Mouse (Mus musculus) retina, postnatal 7 days (tissue): ENCODE measurements around the gene Mogat2.

Experiments used
- DNase-seq: peaks from one replicate; pipeline ENCODE4 v3.0.0-alpha.2; 2012; ENCODE audit warnings: low read depth, low spot score

Gene Mogat2

DNA sequence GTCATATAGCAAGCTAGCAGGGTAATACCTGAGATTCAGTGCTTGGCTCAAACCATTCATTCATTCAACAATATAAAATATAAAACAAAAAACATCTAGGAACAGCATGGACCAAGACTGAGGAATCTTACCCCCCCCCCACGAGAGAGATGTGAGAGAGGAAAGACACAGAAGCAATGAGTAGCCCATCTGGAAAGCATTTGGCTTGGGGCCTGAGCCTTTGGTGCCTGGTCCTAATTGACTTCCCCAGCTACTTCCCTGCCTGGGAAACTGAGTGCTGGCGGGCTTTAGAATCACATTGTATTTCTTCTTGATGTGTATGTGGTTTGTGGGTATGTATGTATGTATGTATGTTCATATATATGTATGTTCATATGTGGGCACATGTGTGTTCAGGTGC is 2.8 kb downstream of the Mogat2 start:
- DNase-seq: no peak

DNA sequence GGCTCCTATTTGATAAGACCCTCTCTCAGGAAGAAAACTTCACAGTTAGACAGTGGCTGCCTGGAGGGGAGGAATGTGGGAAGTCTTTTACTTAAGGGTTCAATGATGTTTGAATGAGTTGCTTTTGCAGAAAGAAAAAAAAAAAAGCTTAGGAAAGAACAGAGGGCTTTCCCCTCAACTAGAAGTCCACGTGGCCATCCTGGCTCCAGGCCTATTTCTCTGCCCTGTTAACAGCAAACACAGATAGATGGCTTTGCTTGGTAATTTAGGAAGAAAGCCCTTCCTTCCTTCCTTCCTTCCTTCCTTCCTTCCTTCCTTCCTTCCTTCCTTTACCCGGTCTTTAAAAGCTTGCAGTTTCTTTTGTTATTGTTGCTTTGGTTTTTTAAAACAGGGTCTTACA is 3.5 kb downstream of the Mogat2 start:
- no peak for DNase-seq

DNA sequence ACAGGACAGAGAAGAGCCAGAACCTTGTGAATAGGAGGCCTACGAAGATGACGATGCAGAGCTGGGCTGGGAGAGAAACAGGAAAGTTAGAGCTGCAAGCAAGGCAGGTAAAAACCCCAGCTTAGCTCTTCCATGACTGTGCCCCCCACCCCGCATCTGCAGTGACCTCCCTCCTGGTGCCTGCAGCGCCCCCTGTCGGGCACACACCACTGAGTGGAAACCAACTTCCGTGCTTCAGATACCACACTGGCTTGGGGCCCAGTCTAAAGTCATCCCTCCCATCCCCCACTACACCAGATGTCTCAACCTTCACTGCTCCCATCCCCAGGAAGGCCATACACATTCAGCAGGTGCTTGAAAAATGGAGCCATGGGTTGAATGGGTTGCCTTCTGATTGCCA is 5.8 kb downstream of the Mogat2 start:
- DNase-seq: no peak

DNA sequence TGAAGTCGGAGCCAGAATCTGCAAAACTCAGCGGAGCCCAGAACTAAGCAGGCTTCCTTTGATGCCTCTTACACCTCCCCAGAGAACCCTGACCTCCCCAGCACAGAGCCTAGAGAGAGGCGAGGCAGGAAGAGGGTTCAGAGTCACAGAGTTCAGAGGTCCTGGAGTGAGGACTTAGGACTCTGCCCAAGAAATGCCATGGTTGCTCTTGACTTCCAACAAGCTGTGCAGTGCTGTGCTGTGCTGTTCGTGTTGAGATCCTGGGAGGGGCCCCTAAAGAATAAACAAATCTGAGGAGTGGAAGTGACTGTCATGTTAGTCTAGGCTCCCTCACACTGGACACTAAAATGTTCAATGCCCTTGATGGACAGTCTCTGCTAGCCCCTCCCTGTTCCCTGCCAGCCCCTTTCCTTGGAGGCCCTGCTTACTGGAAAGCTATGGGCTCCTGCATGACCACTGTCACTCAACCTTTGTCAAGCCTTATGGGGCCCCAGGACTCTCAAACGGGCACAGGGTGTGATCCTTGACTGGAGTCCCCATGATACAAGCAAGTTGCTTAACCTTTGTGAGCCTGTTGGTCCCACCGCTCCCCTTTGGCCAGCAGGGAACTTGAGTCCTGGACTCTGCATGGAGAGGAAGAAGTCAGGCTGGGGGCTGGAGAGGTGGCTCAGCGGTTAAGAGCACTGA is 8.2 kb downstream of the Mogat2 start:
- no peak for DNase-seq

DNA sequence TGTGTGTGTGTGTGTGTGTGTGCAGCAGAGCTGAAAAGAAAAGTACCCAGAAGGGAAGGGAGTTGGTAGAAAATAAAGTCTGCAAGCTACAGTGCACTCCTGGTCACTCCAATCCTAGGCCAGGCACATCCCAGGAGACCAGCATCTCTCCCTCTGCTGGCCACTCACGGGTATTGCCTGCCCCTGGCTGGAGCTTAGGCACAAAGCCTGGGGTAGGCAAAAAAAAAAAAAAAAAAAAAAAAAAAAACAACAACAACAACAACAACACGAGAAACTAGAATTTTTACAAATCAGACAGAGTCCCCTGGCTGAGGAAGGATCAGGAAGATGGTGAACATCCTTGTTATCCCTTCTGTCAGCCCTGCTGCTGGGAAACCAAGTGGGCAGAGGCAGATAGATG is 9.0 kb downstream of the Mogat2 start:
- DNase-seq: peak; percentile 38

DNA sequence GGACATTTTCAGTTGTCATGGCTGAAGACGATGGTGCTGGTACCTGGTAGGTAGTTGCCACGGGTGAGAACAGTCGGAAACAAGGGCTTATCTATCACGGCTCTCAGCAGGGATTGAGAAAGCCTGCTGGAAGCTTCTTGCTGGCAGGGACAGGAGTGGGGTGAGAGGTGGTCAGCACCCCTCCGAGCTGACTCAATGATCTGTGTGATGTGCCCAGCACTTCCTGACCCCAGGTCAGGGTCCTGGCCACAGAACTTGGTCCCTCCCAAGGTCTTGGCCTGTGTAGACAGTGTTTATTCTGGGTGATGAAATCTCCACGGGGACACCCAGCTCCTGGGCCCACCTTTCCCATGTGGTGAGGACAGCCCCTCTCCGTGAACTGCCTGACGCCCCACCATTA is 9.6 kb downstream of the Mogat2 start:
- DNase-seq: no peak

DNA sequence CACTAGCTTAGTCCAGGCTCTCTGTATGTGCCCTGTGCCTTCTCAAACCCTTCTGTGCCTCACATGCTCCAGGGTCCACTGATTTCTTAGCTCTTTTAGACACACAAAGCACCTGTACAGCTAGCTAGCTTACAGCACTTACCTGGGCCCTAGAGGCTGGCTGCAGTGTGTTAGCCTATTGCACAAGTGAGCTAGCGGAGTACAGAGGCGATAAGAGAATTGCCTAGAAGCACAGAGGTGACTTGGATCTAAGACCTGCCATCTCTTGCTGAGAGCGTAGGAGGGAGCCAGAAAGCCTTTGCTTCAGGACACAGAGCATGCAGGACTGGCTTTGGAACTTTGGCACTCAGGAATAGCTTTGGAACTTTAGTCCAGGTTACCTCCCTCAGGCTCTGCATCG is 11.2 kb downstream of the Mogat2 start:
- no peak for DNase-seq

DNA sequence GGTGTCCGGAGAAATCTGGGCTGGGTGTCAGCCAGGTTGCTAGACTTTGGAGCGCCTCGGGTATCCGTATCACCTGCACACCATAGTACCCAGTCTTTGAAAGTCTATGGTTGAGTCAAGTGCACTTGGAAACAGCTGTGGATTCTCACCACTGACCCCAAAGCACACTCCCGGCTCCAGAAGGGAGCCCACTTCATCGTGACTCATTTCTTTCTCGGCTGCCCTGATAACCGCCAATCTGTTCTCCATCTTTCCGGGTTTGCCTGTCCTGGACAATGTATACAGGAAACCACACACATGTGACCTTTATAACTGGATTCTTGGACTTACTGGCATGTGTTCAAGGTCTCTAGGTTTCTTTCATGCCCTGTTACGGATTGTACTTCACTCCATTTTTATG is 11.8 kb downstream of the Mogat2 start:
- no peak for DNase-seq

DNA sequence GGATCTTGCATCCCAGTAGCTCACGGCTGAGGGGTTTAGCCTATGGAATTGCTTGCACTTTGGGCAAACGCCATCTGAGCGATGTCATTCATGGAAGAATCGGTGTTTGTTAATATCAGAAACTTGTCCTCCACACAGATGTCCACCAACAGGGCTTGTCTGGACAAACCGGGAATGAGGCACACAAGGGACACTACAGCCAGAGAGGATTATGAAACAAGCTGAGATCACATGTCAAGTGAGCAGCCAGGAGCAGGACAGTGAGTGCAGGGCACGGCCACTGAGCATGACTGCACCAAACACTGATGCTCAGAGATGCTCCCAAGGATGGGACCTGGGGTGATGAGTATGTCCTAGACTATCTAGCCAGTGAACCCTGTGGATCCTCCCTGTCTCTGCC is 13.0 kb downstream of the Mogat2 start:
- DNase-seq: no peak

DNA sequence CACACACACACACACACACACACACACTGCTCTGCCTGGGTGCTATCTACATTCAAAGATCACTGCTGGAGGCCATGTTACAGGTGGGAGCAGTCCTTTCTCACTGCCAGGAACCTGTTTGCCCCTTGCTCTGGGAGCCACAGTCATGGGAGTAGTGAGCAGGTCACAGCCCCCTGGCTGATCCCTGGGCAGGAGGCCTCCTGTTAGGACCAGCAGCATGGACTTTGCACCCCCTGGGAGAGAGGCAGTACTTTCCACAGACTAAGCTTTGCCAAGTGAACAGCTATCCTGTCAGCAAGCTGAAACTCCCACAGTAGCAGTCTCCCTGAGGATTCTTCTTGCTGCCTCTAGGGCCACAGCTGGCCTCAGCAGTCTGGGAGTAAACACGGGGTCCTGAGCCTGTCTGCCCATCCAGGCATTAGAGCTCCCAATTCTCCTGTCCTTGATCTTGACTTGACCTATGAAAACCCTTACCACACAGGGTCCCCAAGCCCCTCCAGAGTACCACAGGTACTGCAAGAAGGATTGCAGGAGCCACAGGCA is 13.7 kb downstream of the Mogat2 start:
- DNase-seq: no peak

DNA sequence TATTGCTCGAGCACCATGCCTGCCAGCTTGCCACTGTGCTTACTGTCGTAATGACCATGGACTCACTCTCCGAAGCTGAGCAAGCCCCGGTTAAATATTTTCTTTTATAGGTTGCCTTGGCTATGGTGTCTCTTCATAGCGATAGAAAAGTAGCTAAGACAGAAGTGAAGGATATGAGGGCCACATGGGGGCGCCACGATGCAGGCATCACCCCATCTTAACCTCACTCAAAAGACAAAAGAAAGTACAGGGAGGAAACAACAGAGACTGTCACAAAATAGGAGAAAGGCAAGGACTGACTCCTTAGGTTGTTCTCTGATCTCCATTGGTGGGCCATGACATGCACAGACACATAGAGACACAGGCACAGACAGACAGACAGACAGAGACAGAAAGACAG is 14.2 kb downstream of the Mogat2 start:
- no peak for DNase-seq

DNA sequence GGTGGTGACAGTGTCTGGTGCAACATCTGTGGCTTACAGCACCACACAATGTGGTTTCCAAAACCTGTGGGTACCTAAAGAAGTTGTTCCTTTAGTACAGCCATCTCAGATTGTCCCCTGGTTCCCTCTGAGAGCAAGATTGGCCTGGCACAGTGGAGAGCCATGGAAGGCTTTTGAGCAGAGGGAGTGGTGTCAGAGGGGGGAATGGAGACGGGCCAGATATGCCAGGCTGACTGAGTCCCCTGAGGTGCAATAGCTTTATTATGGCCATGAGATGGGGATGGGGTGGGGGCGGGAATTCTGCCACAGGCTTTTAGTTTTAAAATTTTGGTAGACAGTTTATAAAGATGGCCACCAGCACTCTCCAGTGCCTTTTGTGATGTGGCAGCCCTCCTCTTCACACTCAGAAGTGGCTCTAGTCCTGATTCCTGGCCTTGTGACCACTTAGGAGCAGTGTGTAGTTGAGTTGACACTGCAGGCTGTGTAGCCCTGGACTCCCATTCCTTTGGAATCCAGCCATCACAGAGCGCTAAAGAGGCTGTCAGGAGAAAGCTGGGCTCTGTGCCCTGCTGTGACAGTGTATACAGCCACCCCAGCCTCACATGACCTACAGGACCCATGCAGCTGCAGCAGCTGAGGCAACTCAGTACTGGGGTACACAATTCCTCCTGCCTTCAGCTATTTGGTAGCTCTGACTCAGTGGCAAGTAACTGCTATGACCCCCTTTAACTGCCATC is 20.9 kb downstream of the Mogat2 start:
- DNase-seq: peak; percentile 17

DNA sequence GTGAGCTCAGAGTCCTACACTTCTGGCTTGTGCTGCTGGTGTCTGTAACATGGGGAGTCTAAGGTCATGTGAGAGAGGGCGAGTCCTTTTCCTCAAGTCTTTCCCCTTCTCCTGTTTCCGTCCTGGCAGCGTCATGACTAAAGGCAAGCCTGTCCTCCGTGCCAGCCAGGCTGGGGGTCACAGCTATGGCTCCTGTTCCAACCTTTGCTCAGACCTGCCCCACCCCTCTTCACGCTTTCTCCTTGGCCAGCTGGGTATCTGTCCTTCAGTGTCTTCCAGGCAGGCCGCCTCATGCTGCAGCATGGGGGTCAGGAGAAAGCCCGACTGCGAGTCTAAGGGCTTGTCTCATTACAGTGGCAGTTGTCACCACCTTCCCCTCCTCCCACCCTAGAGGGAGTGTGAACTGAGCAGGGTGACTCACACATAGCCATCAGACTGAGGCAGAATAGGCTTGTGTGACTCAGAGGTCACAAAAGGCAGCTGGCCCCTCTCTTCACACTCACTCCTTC is 23.0 kb downstream of the Mogat2 start:
- no peak for DNase-seq

DNA sequence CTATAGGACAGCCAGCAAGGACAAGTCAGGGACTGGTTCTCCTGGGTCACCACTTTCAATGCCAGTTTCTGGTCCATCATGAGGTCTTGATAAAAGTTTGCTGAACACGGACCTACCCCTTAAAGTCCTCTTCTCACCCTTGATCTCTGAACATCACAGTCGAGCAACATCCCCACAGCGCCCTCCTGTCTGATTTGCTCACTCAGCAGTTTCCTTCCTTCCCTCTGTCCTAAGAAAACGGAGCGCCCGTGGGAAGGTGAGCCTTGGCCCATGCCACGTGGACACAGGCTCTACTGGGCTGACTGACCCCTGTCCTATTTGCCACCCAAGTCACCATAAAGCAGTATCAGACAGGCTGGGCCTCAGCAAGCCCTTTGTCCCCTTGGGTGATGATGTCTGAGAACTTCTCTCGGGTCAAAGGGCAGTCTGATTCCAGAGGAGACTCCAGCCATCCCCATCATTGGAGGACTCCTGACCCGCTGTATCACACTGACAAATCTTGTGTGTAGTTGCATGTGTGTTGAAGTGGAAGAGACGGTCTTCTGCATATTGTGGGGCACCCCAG is 23.7 kb downstream of the Mogat2 start:
- no peak for DNase-seq

DNA sequence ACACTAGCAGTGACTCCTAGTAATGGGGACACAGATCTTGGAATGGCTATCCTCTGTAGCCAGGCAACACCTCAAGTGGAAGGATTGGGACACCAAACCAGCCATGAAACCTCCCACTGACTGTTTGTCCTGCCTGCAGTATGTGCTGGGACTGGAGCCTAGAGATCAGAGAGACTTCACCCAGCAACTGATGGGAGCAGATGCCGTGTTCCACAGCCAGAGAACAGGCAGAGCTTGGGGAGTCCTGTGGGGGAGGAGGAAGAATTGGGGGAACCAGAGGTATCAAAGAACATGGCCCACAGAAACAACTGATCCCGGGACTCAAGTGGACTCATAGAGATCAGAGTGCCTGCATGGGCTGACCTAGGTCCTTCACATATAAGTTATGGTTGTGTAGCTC is 24.7 kb downstream of the Mogat2 start:
- DNase-seq: no peak

DNA sequence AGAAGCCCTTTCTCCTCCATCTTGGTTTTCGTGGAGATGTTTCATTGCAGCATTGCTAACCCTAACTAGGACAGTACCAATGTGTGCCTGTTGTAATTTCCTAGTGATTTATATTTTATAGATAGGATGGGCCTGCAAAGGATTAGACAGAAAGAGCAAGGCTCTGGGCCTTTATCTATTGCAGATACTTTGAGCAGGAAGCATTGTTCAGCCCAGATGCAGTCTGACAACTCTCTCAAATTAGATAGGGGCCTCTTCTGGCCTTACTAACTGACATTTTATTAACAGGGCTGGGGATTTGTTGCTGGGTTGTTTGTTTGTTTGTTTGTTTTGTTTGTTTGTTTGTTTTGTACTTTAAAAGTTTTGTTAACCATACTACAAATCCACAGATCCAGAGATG is 25.4 kb downstream of the Mogat2 start:
- DNase-seq: no peak

DNA sequence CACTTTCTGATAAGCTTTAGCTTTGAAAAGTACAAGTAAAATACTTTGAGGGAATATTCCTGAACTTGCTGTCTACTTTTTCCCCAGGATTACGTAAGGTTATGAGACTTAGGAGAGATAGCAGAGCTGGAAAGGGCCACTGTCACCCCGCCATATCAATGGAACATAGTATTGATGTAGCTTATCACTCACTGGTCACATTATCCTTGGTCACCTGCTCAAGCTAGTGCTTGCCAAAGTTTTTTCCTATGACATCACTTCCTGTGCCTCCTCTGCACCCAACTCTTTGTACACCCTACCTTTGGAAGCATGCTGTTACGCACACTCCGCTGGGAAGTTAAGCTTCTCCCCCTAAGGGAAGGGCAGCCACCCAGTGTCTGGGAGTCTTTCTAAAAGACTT is 29.7 kb downstream of the Mogat2 start:
- DNase-seq: no peak

DNA sequence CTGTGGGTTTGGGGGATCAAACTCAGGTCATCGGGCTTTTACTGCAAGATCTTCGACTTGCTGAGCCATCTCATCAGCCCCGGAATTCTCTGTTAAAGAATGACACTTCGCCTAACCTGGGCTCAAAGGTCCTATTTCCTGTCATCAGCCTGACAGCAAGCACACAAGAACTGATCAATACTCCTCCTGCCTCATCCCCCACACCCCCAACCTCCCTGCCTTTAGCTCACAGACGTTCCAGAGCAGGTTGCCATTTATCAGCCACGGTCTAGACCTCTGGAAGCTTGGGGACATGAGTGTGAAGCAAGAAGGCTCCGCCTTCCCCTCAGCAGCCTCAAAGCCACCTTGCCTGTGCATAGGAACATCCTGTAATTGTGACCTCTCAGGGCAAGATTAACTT is 32.1 kb downstream of the Mogat2 start:
- DNase-seq: no peak

DNA sequence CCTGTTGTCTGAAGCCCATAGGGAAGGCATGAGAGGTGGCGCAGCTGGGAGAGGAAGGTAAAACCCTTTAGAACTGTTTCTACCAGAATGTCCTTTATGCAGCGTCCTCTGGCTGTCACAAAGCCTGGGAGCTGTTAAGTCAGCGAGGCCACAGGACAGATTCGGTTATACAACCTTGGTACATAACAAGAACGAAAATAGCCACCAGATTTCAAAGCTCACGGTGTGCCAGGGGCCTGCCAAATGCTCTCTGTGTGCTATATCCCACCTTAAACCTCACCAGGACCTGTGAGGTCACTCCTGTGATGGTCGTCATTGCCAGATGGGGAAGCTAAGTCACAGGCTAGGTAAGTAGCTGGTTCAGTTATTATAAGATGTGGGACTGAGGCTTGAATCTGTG is 36.3 kb downstream of the Mogat2 start:
- DNase-seq: no peak

DNA sequence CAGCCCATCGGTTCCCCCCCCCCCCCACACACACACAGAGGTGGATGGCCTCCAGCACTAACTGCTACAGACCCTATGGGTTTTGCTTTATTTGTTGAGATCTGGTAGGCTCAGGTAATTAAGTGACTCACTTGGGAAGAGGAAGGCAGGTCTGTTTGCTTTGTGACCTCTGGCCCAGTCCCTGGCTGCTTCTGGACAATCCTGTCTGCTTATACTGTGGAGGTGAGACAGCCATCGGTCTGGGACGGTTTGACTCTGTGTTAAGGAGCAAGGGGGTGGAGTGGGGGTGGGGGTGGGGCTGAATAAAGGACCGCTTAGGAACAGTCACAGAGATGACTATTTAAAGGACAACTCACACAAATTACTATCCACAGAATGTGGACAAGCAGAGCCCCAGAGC is 38.1 kb downstream of the Mogat2 start:
- DNase-seq: no peak

DNA sequence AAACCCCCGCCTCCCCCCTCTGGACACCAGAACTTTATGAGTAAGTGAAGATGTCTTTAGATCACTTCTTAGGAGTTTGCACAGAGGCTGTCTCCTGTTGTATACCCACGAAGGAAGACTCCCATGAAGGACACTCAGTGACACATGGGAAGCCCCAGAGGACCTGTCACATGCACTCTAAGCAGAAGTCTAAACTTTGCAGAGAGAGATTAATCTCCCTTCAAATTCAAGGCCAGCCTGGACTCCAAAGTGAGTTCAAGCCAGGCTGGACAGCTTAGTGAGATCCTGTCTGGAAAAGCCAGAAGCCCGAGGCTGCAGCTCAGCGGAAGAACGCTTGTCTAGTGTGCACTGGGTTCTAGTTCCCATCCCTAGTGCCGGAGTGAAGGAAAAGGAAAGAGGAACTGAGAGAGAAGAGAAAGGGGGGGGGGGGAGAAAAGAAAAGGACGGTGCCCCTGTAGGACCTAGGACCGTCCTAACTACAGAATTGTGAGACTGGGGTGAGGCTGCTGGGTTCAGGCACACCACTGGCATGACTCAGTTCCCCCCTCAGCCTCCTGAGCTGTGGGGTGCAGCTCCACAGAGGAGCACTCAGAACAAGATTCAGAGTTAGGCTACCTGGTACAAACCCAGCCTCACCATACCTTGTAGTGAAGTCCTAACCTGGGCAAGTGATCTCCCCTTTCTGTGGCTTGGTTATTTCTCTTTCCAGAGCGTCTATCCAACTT is 38.8 kb downstream of the Mogat2 start:
- no peak for DNase-seq

DNA sequence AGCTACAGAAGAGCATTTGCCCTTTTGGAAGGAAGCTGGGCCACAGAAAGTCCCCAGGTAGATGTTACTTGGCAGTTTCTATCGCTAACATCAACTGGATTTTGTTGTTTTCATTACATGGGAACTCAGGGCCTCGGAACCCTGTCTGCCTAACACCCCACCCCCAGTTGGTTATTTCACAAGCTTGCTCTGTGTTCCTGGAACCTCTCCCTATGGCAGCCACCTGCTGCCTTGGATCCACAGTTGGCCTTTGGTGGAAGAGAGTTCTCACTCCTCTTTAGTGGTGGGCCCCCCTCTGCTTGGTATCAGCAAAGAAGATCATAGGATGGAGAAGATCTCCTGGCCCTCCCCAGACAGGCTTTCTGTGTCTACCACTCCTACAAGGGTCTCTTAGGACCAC is 39.6 kb downstream of the Mogat2 start:
- no peak for DNase-seq
